ENCODE assay signal across 24 mouse cellular contexts in genomic region chr13:60303561-60303960, GRCm38 (mm10).
"Had no signal": no experiment of that assay in that cellular context is flagged by ENCODE, and none has a peak within 500 bp of the region (broad histone marks: within the 10 kb centered on the region; RNA-seq: fewer than 3 reads in every experiment).

No protein-coding gene starts in this region.

- H3K27me3 ChIP-seq: heart, embryonic 13.5 days; heart, embryonic 15.5 days; hindbrain, embryonic 12.5 days; intestine, embryonic 15.5 days; limb, embryonic 12.5 days had no signal

- H3K9me3 ChIP-seq: heart, embryonic 13.5 days; heart, embryonic 15.5 days; hindbrain, embryonic 10.5 days; hindbrain, embryonic 12.5 days; intestine, embryonic 15.5 days; limb, embryonic 10.5 days; limb, embryonic 12.5 days had no signal

- H3K4me2 ChIP-seq: heart, embryonic 13.5 days; heart, embryonic 15.5 days; hindbrain, embryonic 12.5 days; hindbrain, embryonic 14.5 days; intestine, embryonic 15.5 days; limb, embryonic 12.5 days; liver, embryonic 11.5 days had no signal

- ATAC-seq: hindbrain, embryonic 16.5 days; inflammation-experienced regulatory T-cells, adult 6 months; intestine, embryonic 15.5 days; intestine, postnatal 0 days had no signal

- H3K36me3 ChIP-seq: heart, embryonic 13.5 days; heart, embryonic 15.5 days; hindbrain, embryonic 10.5 days; hindbrain, embryonic 12.5 days; intestine, embryonic 15.5 days; limb, embryonic 10.5 days; limb, embryonic 12.5 days had no signal

- H3K4me3 ChIP-seq: gastrocnemius, adult 2 months; heart, embryonic 13.5 days; heart, embryonic 15.5 days; hindbrain, embryonic 10.5 days; hindbrain, embryonic 12.5 days; intestine, embryonic 15.5 days; layer of hippocampus, adult 2 months; left cerebral cortex, adult 2 months; limb, embryonic 10.5 days; limb, embryonic 12.5 days had no signal

- H3K9ac ChIP-seq: heart, embryonic 13.5 days; heart, embryonic 15.5 days; hindbrain, embryonic 12.5 days; hindbrain, embryonic 14.5 days; intestine, embryonic 15.5 days; limb, embryonic 12.5 days had no signal

- H3K27ac ChIP-seq: gastrocnemius, adult 2 months; heart, embryonic 13.5 days; heart, embryonic 15.5 days; hindbrain, embryonic 10.5 days; hindbrain, embryonic 12.5 days; hindbrain, embryonic 14.5 days; intestine, embryonic 15.5 days; layer of hippocampus, adult 2 months; left cerebral cortex, adult 2 months; limb, embryonic 10.5 days; limb, embryonic 12.5 days had no signal

- DNase-seq: gastrocnemius, adult 2 months; gastrocnemius, postnatal 10 days; gastrocnemius, postnatal 25 days; heart, postnatal 4 days; kidney, adult 18-20 months; kidney, adult 8-10 months; kidney, postnatal 10 days; kidney, postnatal 25 days; kidney, postnatal 4 days; liver had no signal
